Mouse (Mus musculus) cerebellum, adult 8-10 months (tissue): ENCODE data around the gene Nrsn2.

Experiments
- DNase-seq: peaks from one replicate; pipeline ENCODE4 v3.0.0; 2022

Nrsn2 gene

DNA sequence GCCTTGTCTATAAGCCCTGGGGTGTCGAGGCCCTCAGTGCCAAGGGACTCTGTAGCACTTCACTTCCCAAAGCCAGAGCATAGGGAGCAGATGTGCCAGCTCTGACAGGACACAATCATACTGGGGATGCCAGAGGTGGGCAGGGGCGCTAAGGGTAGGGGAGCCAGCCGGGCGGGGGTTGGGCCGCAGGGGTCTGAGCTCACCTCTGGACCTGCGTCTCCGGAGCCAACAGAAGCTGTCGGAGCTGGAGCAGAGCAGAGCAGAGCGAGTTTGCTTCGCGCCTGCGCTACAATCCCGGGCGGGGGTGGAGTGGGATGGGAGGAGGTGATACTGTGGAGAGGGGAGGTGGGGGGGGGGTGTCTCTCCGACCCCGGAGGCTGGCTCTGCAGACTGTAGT, at the start of gene Nrsn2:
Gene Nrsn2 (minus strand): TSS at position 294 of the 397 bp plus-strand sequence.
- DNase-seq: no peak

- DNase-seq: no peak
Observed at GRCm38 (mm10) chr2:152415786-152416185, 39.3 kb upstream of the Nrsn2 start.

DNA sequence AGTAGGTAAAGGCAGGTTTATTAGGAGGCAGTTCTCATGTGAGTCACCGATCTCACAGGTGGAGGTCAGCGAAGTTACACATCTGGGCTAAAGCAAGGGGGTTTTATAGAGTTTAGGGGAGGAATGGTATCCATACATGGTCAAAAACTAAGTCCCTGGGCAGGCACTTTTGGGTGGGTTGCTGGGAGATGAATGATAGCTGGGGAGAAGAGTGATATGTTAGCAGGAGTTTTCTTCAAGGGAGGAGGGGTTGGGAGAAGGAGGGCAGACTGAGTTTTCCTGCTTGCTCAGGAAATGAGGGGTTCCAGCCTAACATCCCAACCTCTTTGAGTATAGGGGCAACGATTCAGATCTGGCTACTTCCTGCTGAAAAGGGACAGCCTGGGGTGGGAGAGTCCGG, 38.8 kb upstream of the Nrsn2 start, which contains the start of gene 6820408C15Rik:
Gene 6820408C15Rik (plus strand): TSS at position 301 of the 400 bp plus-strand sequence.
- DNase-seq: no peak

- DNase-seq: peak; percentile 85
Observed at GRCm38 (mm10) chr2:152414591-152415165, 38.2 kb upstream of the Nrsn2 start, which contains the start of gene Zcchc3. Gene Zcchc3 (minus strand): TSS chr2:152415027.

- peak; percentile 51 for DNase-seq
Observed at GRCm38 (mm10) chr2:152413765-152414584, 37.5 kb upstream of the Nrsn2 start.

- DNase-seq: no peak
Observed at GRCm38 (mm10) chr2:152413158-152413764, 36.8 kb upstream of the Nrsn2 start.

DNA sequence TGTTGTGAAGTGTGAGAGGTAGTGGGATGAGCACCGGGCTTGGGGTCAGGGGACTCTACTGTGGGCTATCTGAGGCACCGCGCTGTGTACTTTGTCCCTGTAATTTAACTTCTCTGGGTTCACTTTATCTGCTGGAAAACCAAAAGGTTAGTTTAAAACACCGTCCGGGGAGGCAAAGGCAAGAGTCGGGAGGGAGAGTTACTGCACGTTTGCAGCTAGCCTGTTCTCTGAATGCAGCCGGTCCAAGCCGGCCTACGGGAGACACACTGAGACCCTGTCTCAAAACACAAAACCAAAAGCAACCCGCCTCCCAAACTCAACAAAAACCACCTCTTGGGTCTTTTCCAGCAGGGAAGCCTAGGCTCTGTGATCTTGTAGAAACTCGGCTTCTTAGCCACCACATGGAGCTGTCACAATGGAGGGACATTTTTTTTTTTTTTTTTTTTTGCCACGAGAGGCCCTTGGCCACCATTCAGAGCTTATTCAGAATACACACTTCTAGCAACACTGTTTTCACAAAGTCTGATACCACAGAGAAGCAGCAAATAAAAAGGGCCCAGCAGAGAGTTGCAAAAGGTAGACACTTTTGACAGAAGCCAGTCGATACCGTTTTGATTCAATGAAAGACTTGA, 36.2 kb upstream of the Nrsn2 start:
- DNase-seq: no peak

GRCm38 (mm10) chr2:152411471-152411870, 35.0 kb upstream of the Nrsn2 start:
- no peak for DNase-seq

DNA sequence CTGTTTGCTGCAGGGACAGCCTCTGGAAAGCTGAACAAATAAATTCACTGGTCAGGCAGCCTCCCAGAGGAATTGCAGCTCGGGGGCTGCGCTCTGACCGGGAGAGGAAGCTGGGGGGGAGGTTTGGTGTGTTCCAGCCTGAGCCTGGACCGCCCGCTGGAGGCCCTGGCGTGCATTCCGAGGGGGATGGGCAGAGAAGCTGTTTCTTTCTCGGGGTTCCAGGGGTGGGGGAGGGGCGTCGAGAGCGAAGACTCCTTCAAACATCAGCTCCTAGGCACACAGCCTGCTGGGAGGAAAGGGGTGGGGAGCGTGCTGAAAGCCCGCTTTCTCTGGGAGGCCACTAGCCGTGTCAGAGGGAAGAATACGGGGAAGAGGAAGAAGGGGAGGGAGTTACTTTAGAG, 34.5 kb upstream of the Nrsn2 start:
- DNase-seq: peak; percentile 63

- no peak for DNase-seq
Observed at GRCm38 (mm10) chr2:152409781-152410180, 33.3 kb upstream of the Nrsn2 start.

GRCm38 (mm10) chr2:152406126-152406525, 29.7 kb upstream of the Nrsn2 start:
- DNase-seq: peak; percentile 91

DNA sequence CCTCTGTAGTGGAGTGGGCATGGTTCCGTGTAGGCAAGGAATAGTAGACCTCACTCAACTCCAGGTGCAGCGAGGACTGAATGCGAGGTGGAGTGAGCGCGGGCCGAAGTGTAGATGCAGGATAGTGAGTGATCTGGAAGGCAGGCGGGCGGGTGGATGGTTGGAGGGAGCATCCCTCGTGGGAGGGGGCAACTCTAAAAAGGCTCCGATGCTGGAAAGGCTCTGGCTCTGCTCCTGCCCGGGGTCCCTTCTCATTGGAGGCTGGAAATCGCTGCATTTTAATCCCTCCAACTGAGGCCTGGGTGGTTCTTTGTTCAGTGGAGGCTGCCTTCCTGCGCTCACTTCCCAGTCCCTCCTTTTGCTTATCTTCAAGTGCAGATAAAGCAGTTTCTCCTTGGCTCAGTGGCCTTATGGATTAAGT, 22.7 kb upstream of the Nrsn2 start:
- DNase-seq: no peak

GRCm38 (mm10) chr2:152398691-152399090, 22.3 kb upstream of the Nrsn2 start:
- DNase-seq: peak; percentile 79

DNA sequence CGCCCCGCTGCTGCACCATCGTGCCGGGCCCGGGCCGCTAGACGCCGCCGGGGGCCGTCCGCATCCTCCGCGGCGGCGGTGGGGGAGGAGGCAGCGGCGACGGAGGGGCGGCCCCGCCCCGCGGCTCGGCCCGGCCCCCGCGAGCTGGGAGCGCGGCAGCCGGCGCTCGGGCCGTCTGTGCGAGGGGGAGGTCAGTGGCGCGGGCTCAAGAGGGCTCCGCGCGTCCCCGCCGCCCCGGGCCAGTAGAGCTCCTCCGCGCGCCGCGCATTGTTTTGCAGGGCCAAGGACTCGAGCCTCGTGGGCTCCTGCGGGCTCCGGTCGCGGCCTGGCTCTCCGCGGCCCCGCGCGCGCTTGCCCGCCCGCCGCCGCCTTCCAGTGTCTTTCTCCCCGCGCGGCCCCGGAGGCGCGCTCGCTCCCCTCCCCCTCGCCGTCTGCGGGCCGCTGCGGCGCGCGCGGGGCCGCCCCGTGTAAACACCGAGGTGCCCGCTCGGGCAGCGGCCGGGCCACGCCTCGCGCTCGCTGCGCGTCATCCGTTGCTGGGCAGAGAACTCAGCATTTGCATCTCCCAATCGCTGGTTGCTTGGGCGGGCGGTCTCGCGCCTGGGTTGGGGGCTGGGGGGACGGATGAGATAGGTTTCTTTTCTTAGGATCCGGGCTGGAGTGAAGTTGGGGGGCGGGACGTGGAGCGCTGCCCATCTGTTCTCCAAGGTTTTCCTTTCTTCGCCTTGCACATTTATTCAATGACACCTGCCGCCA, 21.4 kb upstream of the Nrsn2 start, which contains the start of gene Sox12:
Gene Sox12 (minus strand): TSS at position 384 of the 756 bp plus-strand sequence.
- DNase-seq: peak; percentile 92

DNA sequence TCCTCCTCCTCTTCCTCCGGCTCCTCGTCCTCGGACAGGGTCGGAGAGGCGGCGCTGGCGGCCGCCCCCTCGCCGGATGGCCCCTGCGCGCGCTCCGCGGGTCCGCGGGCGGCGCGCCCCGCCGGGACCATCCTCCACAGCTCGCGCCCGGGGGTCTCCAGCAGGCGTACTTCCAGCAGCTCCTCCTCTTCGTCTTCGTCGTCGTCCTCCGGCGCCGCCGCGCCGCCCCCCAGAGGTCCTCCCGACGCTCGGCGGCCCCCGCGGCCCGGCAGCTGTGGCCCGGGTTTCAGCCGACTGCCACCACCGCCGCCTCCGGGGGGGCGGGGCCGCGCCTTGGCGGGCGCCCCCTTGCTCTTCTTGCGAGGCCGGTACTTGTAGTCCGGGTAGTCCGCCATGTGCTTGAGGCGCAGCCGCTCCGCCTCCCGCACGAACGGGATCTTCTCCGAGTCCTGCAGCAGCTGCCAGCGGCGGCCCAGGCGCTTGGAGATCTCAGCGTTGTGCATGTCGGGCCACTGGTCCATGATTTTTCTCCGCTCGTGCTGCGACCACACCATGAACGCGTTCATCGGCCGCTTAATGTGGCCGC, 20.7 kb upstream of the Nrsn2 start:
- peak; percentile 58 for DNase-seq

DNA sequence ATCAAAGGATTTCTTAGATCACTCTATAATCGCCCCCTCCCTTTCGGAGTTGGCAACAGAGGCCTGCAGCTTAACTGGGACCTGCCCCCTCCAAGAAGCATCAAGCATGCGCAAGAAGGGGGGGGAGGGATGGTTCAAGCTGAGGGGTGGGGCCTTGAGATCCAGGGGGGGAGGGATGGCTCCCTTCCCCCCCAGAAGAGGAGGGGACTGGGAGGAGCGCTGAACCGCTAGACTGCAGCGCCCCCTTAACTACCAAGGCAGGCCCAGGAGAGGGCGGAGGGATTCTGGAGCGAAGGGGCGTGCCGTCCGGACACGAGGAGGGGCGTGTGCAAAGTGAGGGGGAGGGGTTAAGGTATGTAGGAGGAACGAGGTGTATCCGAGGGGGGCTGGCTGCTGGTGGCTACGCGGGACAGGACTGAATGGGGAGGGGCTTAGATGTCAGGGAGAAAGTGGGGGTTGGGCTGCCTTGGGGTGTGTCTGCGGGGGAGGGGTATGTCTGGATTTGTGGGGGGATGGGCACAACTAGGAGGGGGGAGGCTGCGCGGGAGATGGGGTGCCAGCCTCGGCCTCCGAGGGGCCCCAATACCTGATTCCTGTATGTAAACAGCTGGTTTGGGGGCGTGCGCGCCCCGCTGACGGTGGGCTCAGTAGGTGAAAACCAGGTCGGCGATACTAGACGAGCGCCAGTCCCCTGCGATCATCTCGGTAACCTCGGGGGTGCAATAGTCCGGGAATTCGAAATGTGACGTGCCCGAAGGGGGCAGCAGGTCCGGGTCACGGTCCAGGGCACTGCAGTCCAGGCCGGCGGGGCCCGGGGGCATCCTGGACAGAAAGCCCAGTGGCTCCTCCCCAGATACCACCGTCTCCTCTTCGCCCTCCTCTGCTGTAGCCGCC, 19.9 kb upstream of the Nrsn2 start:
- DNase-seq: peak; percentile 46

DNA sequence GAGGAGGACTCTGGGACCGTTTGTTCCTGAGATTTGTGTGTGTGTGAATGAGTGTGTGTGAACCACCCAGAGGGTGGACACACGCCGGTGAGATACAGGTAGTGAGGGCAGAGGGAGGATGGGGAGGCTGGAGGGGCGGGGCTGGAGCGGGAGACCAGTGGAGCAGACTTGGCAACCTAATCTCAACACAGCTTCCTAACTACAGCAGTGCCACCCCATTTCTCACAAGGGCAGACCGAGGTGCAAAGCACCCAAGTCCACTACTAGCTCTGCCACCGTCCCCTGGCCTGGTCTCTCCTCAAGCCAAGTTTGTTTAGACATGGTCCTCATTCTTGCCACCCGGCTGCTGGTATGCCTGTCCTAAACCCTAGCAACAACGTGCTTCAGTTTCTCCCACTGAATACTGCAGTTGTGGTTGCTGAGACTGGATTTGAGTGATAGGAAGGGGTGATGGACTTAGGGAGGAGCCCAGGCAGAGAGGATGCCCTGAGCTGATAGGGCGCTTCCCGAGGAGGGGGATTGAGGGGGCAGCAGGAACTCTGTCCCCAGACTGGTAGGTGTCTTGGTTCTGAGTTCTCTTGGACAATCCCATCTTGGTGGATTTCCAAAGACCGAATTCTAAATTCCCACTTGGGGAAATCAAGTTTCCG, 19.0 kb upstream of the Nrsn2 start:
- no peak for DNase-seq

DNA sequence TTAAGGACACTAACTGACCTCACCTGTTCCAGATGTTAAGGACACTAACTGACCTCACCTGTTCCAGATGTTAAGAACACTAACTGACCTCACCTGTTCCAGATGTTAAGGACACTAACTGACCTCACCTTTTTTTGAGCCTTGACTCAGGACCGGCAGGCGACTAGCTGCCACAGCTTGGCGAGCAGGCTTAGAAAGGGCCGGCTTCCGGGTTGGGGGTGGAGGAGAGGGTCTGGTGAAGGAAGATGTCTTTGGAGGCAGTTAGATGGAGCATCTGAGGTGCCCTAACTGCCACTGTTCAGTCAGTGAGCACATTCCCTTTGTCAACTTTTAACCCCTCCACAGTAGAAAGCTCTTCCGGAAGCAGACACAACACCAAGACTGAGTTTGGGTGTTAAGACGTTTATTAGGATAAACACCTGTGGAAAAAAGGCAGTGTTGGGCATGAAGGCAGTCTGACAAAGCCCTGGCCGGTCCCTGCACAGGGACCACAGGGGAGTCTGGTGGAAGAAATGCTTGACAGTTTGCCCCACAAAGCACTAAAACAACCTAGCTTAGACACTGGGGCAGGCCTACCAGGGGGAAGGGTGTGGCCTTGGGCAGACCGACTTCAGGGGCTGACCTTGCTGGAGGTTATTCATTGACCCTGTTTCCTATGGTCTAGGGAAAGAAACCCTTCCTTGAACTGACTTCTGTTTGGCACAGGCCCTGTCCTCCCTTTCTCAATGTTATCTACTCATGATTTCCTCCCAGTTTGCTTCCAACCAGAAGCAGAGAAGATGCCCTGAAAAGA, 17.0 kb upstream of the Nrsn2 start:
- DNase-seq: no peak

DNA sequence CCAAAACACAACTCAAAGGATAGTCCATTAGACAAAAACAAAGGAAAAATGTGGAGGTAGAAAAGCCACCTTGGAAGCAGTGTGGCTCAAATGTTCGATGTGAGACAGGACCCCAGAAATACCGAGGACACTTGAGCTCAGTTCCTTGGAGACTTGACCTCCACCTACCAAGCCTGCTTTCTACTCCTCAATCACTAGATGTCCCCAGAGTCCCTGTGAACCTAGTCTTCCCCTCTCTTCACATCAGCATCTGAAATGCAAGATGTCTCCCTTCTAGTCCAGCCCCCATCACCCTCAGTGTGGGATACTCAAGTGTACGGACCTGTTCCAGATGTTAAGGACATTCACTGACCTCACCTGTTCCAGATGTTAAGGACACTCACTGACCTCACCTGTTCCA, 16.3 kb upstream of the Nrsn2 start:
- DNase-seq: peak; percentile 53

DNA sequence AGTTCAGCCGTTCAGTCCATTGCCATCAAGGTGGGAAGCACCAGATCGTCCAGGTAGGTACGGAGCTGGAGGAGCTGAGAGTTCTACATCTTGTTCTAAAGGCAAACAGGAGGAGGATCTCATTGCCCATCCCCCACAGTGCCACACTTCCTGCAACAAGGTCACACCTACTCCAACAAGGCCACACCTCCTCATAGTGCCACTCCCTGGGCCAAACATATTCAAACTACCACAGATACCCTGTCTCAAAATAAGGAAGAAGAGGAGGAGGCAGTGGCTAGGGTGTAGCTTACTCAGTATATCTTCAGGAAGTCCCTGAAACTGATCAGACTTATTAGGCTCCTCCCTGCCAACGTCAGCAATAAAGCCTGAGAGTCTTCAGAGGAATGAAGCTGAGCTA, 7.8 kb upstream of the Nrsn2 start:
- no peak for DNase-seq
